Mouse (Mus musculus) layer of hippocampus, adult 8-10 months (tissue): Measurements from ENCODE around the gene Lif. TPM values are rescaled to one million over a fixed set of nuclear protein-coding genes. Genes with fewer than 3 reads are reported as not detected.

Source experiments
- DNase-seq, 2 experiments: peaks; one replicate each; pipeline ENCODE4 v3.0.0; 2022; ENCODE audit warnings: low spot score in 2 of 2
- total RNA-seq, 4 experiments: library from RNA; stranded (reverse); gene quantifications; 2 replicates each; pipeline ENCODE4 v1.2.4; 2022

The Lif gene
- total RNA-seq, 4 experiments from 2014 or later = 0.71 to 2.8 (median 1.6) TPM

DNA sequence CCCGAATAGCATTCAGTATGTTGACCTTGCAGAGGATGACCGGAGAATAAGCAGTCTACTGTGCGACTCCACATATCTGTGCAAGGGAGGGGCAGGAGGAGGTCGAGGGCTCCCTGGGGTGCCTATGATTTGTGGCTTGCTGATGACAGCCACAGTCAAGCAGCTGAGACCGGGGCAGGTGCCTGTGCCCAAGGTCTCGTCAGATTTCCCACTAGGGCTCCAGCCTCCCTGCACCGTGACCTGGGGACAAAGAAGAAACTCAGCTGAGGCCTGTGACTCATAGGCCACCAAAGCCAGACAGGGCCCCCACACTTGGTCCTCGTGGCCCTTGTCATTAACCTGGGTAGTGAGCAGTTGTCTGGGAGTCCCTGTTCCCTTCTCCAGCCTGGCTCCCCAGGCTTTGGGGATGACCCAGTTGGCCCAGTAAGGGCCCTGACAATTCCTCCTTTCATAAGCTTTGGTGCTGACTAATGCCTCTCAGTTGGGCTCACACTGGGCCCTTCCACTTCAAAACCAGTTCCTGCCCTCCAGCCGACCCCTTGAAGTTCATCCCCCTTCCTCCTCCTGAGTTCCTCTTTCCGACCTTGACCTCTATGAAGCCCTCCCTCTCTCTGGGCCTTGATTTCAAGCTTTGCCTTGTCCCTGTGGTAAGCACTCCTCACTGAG lies 39.4 kb downstream of the Lif start:
- peak; percentile 33 for DNase-seq

DNA sequence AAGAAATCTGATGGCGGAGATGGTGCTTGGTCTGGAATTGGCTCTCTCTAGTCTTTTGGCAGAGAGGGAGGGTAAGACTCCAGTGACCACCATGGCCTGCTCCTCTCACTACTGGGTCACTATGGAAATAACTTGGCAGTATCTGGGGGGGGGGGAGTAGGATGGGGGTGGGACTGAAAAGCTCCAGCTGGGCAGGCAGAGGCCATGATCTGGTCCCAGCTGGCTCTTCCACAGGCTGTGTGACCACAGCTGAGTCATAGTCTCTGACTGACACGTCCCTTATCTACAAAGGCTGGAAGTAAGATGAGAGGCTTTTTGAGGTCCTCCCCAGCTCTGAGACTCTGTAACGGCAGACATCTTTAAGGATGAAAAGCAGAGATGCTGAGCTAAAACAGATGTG lies 40.4 kb downstream of the Lif start:
- DNase-seq = no peak

DNA sequence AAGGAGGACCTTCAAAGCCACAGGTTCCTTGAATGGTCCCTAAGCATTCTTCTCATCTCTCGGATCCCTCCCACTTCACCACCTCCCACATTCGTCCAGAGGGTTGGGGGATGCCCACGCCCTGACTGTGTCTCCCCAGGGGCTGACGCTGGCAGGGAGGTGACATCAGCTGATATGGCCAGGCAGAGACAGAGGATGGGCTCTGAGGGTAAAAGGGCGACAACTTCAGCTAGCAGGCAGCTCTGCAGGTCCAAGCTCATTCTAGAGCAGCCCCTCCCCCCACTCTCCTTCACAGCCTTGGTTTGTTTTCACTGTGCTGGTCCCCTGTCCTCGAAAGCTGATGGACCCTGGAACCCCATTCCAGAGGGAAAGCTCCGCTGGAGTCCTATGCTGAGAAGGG lies 41.3 kb downstream of the Lif start:
- no peak for DNase-seq

DNA sequence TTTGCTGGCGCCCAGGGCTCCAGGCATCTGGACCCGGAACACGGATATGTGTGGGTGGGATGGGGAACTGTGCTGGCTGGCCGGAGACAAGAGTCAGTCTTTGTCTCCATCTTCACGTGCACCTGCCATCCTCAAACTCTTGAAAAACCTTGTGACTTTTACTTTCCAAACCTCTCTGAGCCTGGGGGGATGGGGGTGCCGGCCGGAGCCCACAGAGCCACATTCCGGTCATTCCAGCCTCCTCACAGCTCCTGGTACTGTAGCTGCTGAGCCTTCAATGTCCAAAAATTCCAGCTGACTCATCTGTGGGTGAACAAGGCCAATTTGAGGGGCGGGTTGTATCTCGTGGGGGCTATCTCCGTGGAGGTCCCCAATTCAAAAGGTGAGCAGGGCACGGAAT lies 41.8 kb downstream of the Lif start:
- DNase-seq = no peak

DNA sequence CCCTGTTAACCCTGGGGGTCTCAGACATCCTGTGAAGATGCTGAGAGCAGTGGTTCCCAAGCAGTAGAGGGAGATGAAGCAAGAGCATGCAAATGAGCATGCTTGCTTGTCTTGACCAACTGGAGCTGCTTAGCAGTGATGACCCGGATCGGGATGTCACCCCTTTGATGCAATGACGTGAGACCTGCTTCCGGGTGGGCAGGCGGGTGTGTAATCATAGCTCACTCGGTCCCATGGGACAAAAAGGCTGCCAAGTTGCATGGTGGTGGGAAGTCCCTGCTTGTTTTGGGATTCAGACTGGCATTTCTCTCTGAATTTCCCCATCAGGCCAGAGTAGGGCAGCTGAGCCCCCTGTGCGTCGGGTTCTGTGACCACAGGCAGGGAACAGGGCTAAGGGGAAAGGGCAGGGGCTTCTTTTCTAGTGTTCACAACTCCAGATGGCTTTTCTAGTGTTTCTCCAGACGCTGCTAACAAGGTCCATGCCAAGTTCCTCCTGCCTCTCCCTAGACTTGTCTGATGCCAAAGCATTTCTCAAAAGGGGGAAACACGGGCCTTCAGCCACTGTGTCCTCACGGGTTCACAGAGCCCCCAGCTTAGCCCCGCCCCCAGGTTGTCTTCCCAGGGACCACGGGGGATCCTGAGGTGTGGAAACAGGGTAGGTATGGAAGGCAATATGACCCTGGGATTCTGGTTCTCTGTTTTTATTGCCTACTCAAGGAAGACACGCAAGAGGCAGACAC lies 42.5 kb downstream of the Lif start:
- DNase-seq = no peak

DNA sequence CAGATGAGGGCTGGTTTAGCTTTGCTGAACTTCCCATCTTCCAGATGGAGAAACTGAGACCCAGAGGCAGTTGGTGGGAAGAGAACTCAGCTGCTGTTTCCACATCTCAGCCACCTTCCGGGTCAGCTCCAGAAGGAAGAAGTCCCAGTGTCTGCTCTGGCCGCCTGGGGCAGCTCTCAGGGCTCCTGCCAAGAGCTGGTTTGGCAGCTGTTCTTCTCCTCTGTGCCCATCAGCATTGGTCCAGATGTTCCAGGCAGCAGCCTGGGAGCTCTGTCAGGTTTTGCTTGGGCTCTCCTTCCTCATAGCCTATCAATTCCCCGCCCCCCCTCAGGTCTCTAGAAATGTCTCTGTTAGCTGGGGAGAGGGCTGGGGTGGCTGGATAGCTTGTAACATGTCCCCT lies 43.3 kb downstream of the Lif start:
- DNase-seq = no peak

DNA sequence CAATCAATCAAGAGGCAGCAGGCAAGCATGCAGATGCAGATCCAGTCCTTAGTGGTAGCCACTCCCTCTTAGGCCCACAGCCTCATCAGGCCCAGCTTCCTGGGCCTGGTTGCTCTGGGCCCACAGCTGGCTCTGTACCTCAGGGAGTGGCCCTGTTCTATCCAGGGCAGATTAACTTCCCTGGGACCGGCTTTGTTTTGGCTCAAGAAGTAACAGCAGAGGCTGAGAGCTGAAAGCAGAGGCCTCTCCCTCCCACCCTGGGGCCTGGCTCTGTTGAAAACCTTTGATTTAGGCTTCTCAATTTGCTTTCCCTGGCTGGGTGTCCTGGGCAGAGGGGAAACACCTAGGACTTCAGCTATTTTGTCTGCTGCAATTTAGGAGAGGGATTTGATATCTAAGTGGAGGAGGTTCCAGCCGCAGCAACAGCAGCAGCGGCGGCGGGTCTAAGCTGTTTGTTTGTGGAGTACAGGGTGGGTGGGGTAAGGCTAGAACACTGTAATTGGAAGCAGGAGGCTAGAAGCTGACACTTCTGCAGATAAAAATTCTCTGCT lies 45.1 kb downstream of the Lif start:
- no peak for DNase-seq

DNA sequence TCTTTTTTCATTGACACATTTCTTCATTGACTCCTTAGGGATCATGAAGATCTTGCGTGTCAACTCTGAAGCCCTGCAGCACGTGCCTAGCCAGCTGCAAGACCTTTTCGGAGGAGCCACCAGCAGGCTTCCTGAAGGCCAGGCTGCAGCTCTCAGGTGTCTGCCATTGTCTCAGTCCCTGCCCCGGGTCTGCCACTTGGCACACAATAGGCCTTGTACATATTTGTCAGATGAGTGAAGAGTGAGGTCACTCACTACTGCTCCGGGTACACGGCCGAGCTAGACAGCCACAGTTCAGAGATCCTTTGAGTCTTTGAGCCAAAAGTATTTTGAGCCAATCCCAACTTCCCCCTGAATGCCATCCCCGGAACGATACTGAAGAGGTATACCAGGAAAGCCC lies 45.7 kb downstream of the Lif start:
- no peak for DNase-seq

DNA sequence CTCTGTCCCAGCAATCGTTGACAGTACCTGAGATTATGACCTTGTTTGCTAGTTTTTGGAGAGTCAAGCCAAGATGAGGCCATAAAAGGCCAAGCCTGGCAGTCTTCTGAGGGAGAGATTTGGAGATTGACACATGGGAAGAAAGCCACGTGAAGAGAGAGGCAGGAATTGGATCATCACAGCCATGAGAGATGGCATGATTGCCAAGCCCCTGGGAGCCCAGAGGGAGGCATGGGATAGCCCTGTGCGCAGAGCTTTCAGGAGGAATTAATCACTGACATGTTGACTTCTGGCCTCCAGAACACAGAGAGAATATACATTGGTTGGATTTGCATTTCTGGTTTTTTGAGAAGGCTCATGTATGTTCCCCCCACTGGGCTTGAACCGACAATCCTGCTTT lies 46.8 kb downstream of the Lif start:
- DNase-seq = no peak

DNA sequence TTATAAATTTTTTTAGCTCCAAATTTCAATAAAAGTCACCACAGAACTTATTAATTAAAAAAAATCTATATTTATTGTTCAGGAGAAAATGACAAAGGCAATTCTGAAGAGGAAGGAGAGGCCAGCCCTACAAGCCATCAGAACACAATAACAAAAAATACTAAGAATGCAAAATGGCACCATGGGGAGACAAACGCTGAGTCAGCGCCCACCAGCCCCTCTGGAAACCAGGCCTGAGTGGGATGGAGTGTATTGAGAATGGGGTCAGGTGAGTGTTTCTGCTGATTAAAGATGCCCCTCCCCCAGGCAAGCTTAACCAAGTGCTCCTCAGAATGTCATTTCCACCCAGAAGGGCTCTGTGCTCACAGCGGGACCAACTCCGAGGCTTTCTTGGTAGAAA lies 47.7 kb downstream of the Lif start:
- DNase-seq = no peak

DNA sequence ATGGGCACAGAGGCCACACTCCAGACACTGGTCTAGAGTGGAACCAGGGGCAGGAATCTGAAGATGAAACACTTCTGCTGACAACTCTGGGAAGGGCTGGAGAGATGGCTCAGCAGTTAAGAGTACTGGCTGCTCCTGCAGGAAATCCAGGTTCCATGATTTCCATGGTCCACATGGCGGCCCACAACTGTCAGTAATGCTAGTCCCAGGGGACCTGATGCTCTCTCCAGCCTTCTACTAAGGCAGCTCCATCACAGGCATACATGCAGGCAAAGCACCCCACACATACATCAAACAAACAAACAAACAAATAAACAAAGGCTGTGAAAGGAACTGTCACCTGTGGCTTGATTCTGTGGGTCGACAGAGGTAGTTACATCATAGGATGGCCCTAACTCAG lies 48.7 kb downstream of the Lif start:
- DNase-seq = no peak

DNA sequence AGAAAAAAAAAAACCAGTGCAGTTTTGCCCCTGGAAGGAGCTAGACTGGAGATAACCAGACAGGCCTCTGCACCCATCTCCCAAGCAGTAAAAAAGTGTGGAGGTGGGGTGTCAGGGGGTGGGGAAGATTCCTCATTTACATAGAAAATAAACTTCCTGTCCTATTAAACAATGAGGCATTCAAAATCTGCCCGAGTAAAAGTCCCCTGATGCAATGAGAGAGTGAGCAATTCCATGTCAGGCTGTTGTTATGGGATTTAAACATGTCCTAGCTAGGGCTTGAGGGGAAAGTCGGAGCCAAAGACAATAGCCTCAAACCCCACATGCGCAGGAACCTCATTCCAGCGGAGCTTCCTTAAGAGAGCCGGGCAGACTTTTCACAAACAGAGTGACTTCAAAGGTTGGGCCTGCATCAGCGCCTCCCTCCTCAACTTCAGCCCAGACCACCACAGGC lies 50.7 kb downstream of the Lif start:
- DNase-seq = no peak

DNA sequence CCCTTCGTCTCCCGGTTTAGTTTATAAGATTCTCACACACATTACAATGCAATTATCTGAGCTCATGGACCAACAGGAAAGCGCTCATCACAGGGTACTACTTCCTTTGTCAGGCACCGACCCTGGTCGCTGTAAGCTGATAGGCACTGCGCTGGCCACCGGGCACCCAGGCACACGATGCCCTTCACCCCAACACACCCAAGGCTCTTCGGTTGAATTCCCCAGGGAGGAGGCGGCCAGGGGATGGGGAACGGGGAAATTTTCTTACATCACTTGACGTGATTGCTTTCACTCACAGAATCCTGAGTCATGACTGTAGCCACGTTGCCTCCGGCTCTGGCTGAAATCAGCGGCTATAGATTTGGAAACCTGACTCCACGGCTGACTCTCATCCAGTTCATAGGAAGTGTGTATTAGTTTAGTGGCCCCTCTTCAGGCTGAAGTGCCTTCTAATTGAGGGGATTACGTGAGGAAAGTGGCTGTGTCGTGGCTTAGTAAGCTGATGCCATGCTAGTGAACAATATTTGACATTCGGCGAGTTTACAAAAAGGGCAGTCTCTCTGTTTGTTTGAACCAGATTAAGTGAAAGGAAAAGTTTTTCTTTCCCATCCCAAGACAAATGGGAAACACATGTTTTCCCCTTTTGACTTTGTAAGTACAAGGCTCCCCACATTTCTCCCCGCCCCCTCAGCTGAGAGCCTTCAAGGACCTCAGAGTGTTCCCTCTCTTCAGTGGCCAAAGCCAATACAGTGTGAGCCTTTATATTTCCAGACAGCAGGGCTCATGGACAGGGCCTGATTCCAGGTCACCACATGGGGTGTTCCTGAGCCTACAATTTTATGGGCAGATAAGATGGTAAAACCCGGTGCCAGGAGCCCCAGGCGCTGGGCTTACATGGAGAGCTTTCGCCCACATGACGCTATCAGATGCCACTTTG lies 51.4 kb downstream of the Lif start:
- DNase-seq = no peak

DNA sequence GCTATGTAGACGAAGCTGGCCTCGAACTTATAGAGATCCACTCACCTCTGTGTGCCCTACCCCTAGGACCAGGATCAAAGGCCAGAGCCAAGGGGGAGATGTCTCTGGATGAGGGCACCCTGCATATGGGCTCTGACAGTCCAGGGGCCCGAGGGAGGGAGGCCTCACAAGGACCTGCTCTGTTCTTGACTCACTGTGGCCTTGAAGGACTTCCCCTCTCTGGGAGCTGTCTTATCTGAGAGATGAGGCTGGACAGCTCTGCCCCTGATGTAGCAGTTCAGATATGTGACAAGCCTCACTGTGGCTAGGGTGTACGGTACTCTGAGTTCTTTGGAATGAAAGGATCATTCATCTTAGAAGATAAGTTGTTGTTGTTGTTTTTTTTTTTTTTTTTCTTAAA lies 52.3 kb downstream of the Lif start:
- DNase-seq = no peak

DNA sequence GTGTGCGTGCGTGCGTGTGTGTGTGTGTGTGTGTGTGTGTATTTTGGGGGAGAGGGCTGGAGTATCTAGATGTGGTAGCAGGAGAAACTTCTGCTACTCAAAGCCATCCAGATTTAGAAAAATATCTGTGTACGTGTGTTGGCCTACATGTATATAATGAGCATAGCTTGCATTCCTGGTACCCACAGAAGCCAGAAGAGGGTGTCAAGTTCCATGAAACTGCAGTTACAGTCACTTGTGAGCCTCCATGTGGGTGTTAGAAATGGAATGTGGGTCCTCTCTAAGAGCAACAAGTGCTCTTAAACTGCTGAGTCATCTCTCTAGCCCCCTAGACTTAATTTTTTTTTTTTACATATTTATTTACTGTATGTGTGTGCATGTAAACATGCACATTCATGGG lies 53.0 kb downstream of the Lif start:
- DNase-seq = no peak

DNA sequence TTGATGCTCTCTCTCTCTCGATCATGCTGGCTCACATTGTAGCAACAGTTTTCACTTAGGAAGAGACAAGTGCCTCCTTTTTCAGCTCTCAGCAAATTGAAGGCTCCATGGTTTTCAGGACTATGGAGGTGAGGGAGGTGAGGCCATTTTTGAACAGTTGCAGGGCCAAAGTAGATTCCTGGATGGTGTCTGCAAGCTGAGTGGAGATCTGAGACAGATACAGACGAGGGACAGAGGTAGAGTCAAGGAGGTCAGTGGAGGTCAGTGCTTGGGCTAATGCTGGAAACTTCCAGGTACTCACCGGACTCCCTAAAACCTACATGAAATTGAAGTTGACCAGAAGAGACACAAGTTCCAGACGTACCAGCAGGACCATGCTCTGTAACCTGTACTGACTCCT lies 54.8 kb downstream of the Lif start:
- DNase-seq = no peak

DNA sequence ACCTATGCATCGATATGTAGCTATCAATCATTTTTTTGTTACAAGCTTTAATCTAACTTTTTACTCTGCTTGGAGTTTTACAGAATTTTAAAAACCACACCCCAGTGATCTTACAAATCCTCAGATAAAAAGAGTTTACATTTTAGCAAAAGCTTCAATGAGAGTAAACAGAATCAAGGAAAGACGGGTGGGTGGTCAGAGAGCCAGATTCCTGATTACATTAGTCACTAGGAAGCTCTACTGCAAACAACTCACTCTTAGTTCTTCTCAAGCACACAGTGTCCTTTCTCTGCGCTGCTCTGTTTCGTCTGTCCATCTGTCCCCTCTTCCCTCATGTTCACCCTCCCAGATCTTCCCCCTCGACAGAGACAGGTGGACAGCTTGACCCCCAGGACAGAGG lies 59.9 kb downstream of the Lif start:
- DNase-seq = no peak

DNA sequence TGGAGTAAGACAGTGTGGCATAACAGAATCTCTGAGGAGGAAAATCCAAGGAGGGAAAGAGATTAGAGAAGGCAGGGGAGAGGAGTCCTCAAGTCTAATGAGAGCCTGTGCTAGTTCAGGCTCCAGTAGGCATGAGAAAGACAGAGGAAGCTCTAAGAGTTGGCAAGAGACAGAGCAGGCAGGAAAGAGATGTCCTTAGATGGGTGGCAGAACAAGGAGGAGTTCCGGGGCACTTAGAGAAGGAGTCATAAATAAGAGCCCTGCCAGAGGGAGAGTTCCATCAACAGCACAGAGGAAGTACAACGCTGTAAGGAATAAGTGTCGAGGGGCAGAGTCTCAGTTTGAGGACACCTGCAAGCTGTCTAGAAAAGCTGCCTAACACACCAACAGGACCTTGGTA lies 60.7 kb downstream of the Lif start:
- no peak for DNase-seq

DNA sequence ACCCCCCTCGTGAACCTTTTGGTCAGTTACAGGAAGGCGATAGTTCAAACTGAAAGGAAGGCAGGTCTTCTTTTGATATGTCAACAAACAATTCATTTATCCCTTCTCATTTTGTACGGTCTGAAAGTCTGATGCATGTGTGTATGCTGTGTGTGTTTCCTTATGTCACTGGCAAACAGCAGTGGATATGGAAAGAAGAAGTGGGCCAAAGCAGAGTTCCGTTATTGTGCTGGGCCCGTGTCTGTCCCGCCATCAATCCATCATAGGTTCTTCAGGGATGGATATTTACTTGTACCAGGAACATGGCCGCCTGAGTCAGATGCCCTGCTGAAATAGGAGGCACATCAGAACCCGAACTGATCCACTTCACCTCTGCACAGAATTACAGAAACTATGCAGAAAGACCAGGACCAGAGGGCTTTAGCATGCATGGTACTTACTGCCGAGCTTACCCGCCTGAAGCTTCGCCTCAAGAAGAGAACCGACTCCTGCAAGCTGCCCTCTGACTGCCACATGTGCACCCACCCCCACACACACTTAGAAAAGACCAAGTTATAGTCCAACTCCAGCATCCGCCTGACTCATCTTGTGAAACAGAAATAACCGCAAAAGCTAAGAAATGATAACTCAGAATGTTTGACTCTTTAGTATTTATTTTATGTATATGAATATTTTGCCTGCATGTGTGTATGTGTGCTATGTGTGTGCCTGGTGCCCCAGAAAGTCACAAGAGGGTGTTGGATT lies 62.0 kb downstream of the Lif start:
- DNase-seq = no peak

DNA sequence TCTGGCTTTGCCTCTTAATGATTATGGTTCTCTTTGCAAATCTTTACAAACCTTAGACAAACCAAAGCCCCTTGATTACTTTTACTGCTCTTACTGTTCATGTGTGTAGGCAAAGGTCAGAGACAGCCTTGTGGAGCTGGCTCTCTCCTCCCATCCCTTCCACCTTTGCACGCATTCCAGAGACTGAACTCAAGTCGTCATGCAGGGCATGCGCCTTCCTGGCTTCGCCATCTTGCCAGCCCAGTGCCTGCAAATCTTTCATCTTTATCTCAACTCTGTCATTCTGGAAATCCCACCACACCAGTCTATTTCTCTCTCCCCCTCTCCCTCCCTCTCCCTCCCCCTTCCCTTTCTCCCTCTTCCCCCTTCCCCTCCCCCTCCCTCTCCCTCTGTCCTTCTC lies 63.5 kb downstream of the Lif start:
- DNase-seq = no peak
